Mouse (Mus musculus) neural tube, embryonic 10.5 days (tissue): Measurements from ENCODE around the gene Pus3.
"Not testable (repeated sequence)": the region's sequence is repeated elsewhere in the genome, so short reads cannot be mapped to it uniquely, and the experiment has no call there.

Source experiments
- DNase-seq: peaks from one replicate; pipeline ENCODE4 v3.0.0-alpha.2; 2017; ENCODE audit warnings: low spot score; ENCODE audit errors: extremely low spot score

Gene Pus3

DNA sequence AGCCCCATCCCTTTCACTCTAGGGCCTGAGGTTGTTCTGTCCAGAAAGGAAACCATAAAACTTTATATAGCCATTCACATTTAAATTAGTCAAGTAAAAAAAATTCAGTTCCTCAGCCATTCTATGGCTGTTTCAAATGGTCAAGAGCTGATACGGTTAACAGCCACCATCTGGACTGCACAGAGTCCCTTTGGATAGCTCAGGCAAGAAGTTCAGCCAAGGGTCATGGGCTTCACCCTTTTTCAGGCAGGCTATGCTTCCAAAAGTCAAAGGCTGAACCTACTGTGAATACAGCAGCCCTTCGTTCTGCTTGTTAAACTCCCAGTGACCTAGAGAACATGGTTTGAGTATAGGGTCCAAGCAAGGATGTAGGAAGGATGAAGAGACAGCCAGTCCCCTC lies 13.7 kb upstream of the Pus3 start:
- DNase-seq: no peak

GRCm38 (mm10) chr9:35545704-35546103 lies 12.7 kb upstream of the Pus3 start:
- no peak for DNase-seq

GRCm38 (mm10) chr9:35546745-35547144 lies 11.7 kb upstream of the Pus3 start:
- no peak for DNase-seq

DNA sequence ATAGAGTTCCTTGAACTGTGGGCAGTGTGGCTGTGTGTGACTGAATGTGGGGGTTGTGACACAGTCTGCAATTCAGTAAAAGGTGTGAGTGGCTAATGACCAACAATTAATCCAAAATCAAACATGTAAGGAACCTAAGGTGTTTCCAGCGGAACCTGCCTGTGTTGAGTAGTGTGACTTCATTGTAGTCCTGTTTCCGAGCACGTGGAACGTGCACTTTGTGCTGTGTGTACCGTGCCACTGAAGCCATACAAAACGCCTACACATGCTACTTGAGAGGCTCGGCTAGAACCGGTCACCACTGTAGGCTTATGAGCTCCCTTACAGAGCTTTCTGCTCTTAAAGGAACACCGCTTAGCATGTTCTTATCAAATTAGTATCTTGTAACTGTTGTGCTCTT lies 9.9 kb upstream of the Pus3 start:
- no peak for DNase-seq

GRCm38 (mm10) chr9:35556494-35557102 lies 1.8 kb upstream of the Pus3 start:
- DNase-seq: no peak

GRCm38 (mm10) chr9:35559009-35559890 lies 855 bp downstream of the Pus3 start:
- peak; percentile 89 for DNase-seq

DNA sequence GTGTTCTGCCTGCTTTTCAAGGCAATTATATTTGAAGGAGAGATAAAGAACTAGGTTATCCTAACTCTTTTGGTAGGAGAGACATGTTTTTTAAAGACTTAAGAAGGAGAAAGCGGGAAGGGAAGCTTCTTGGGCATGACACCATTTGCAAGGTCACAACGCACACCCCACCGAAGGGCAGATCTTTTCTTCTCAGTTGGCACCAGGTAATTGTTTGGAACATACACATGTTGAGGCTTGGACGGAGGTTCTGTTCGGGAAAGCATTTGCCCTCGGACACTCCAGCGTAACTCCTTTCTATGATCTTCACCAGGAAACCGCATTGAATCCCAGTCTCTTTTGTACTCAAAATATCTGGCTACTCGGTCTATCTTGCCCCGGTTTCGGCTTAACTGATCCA lies 2.7 kb downstream of the Pus3 start:
- no peak for DNase-seq

- DNase-seq: no peak
These were observed 3.2 kb downstream of the Pus3 start for GRCm38 (mm10) chr9:35561583-35561982.

- no peak for DNase-seq
These were observed 6.3 kb downstream of the Pus3 start for GRCm38 (mm10) chr9:35564536-35565240.

DNA sequence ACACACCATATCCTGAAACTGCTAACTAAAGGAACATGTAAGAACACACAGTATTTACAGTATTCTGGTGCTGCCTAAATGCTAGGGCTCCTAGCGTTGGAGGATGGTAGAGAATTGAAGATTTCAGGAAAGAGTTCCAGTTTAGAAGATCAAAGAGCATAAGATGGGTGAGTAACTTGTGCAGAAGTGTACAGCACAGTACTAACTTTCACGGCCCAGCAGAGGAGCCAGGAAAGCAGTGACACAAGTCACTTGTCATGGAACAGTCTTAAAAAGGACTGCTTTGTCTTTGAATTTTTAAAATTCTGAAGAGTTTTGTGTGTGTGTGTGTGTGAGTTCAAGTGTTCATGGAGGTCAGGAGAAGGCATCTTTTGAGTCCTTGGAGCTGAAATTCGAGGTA lies 9.6 kb downstream of the Pus3 start:
- DNase-seq: no peak

DNA sequence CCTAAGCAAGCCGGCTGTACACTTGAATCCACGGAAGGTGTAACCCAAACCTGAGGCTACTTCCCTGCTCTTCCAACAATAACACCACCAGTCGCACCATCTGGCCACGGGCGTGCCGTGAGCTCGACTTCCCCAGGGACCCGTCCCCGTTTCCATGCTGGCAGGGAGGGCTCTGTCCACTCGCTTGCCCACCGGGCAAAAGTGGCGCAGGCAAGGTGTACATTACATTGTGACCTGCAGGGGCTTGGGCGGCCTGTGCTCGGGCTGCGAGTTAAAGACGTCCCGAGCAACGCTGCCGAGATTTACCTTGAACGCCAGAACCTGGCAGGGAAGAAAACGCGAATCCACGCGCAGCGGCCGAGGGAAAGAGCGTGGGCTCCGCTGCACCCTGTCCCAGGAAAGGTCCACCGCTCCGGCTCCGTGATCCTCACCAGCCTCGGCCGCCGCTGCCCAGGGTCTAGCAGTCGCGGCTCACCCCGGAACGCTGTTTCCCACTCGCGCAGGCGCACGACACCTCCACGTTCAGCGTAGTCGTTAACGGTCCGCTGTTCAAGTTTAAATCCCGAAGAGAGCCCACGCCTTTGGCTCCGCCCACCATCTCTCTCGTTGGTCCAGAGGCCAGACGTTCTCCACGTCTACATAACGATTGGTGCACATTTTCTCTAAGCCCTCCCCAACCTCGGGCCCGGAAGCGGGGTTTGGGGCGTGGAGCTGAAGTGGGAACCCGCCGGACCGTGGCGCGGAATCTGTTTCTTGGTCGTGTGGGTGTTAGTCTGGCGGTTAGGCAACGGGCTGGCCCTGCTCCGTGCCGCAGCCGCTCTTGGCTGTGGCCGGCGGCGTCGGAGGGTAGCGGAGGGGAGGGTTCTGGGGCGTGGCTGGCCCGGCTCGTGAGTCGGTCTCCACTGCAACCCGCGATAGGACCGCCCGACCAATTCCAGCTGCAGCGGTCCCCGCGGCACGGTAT lies 11.5 kb downstream of the Pus3 start, which contains the start of the genes Pate2 and Hyls1:
TSS of gene Pate2 (plus strand) at position 714 of the 964 bp plus-strand sequence.
TSS of gene Hyls1 (minus strand) at position 828 of the 964 bp plus-strand sequence.
- DNase-seq: peak; percentile 91

DNA sequence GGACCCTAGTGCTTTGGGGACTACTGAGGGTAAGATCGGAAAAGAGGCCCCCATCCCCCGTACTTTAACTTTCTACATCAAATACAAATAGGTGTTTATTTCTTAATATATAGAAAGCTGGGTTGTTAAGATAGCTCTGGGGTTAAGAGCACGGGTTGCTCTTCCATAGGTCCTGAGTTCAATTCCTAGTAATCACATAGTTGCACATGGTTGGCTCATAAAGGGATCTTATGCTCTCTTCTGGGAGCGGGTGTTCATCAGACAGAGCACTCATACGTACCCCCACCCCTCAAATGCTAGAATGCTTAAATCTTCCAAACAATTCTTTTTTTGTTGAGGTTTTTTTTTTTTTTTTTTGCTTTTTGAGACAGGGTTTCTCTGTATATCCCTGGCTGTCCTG lies 12.3 kb downstream of the Pus3 start:
- no peak for DNase-seq

- DNase-seq: peak; percentile 41
These were observed 16.0 kb downstream of the Pus3 start for GRCm38 (mm10) chr9:35574416-35574815.

DNA sequence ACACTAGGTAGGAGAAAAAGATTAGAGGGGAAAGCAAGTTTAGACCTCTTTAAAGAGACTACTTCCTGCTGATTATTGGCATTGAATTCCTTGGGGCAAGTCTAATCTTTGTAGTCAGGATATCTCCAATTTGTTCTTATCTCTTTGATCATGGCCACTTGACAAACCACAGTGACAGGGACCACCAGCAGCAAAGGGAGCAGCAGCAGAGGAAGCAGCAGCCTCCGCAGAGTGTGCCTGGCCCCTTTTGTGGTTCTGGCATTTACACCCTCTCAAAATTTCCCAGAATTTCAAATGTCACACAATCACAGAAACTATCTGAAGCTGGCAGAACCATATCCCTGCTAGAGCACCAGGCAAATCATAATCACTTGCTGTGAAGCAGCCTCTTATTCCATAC lies 29.3 kb downstream of the Pus3 start:
- DNase-seq: no peak

DNA sequence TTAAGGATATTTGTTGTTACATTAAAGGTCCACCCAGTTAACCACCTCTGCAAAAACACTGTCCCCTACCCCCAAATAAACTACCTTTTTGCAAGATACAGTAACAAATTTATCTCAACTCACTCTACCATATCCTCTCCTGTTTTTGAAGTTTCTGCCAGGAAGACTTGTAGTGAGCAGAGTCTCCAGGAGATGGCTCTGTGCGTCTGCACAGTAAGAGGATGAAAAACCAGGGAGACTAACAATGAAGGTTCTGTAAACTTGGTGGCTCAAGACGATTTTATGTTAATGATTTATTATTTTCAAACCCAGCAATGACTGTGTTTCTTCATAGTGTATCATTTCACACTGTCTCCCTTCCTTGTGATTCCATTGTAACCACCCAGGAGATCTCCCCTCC lies 34.5 kb downstream of the Pus3 start:
- no peak for DNase-seq

GRCm38 (mm10) chr9:35607647-35608405 lies 49.4 kb downstream of the Pus3 start:
- DNase-seq: no peak

GRCm38 (mm10) chr9:35611841-35612240 lies 53.4 kb downstream of the Pus3 start, which contains the start of gene Pate4:
Gene Pate4, minus strand, starts transcription at chr9:35611941.
- DNase-seq: no peak

DNA sequence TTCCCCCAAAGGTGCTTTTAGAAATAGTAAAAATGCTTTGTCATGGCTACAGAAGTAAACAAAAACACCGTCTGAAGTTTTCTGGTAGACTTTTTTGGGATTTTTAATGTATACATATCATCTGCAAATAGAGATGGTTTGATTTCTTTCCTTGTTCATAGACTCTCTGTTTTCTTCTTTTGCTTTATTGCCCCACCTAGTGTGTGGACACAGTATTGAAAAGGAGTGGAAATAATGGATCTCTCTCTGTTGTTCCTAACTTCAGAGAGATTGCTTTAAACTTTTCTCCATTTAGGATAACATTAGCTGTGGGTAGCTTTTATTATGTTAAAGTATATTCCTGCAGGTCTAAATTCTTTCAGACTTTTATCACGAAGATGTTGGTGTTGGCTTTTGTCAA lies 55.6 kb downstream of the Pus3 start:
- DNase-seq: no peak

GRCm38 (mm10) chr9:35616784-35617183 lies 58.4 kb downstream of the Pus3 start:
- DNase-seq: not testable (repeated sequence)
